Mouse (Mus musculus) forebrain, embryonic 14.5 days (tissue): ENCODE measurements at regions not wholly inside any gene's neighbourhood (a gene's known extent, or its start where the extent isn't known, plus 50 kb on each side); places are given as distances from the start of the nearest gene placed in this dataset.

Source experiments
- ATAC-seq: fragments of 200-750 bp; cut with Nextera tagmentation; 2 replicates; pipeline ENCODE4 v1.8.0; 2017; ENCODE audit warnings: mild to moderate bottlenecking, moderate library complexity
- DNase-seq: peaks from one replicate; pipeline ENCODE4 v3.0.0-alpha.2; 2015; ENCODE audit warnings: low spot score
- H3K27ac ChIP-seq: fragments of 300-500 bp; sonication (generic); 2 replicates; pipeline ENCODE4 v1.5.1; 2014; ENCODE audit warnings: low read depth, mild to moderate bottlenecking, control low read depth, low read length, moderate library complexity
- H3K27me3 ChIP-seq: fragments of 300-500 bp; sonication (generic); replicated peaks from 2 replicates; pipeline ENCODE4 v1.6.1; 2014; ENCODE audit warnings: low read length, control low read depth, mixed read lengths; ENCODE audit not compliant: control insufficient read depth, insufficient read depth
- H3K36me3 ChIP-seq: fragments of 300-500 bp; sonication (generic); 2 replicates; pipeline ENCODE4 v1.6.1; 2014; ENCODE audit warnings: low read length, control low read depth; ENCODE audit not compliant: control insufficient read depth, insufficient read depth
- H3K4me1 ChIP-seq: fragments of 300-500 bp; sonication (generic); 2 replicates; pipeline ENCODE4 v1.6.1; 2014; ENCODE audit warnings: antibody characterized with exemption, low read length, control low read depth; ENCODE audit not compliant: control insufficient read depth, insufficient read depth
- H3K4me2 ChIP-seq: fragments of 300-500 bp; sonication (generic); 2 replicates; pipeline ENCODE4 v1.6.1; 2014; ENCODE audit warnings: mild to moderate bottlenecking, control low read depth, low read length
- H3K4me3 ChIP-seq: fragments of 300-500 bp; sonication (generic); 2 replicates; pipeline ENCODE4 v1.5.1; 2014; ENCODE audit warnings: low read depth, low read length, control low read depth
- H3K9ac ChIP-seq: fragments of 300-500 bp; sonication (generic); 2 replicates; pipeline ENCODE4 v1.6.1; 2014; ENCODE audit warnings: mild to moderate bottlenecking, low read length, control low read depth, moderate library complexity
- H3K9me3 ChIP-seq: fragments of 300-500 bp; sonication (generic); replicated peaks from 2 replicates; pipeline ENCODE4 v1.6.1; 2016; ENCODE audit warnings: low read length, control low read depth, mixed read lengths; ENCODE audit not compliant: control insufficient read depth
- WGBS: fragments of 180-500 bp; shearing (Covaris S2); extraction: QIAGEN DNeasy Blood & Tissue Kit; methylation state at CpG from one replicate; pipeline ENCODE4 v1.1.7; 2014; 5-methylcytosine and 5-hydroxymethylcytosine counted together

GRCm38 (mm10) chr16:93123707-93124106 is 297.8 kb upstream of the Runx1 start:
- Histone ChIP-seq H3K9me3 (no peaks in the 10 kb centered on the region), H3K4me1 (no peaks in the 10 kb centered on the region), H3K36me3 (no peaks in the 10 kb centered on the region), H3K27me3 (no peaks in the 10 kb centered on the region), H3K4me2 (no peak overlapping the region), H3K9ac (no peak overlapping the region), H3K27ac (no peak overlapping the region), H3K4me3 (no peak overlapping the region)
- no peak for ATAC-seq
- 85% methylated on average over 8 of the region's 8 CpGs for WGBS
- no peak for DNase-seq

GRCm38 (mm10) chr16:93116111-93116969 is 290.4 kb upstream of the Runx1 start:
- Histone ChIP-seq H3K36me3 (no peaks in the 10 kb centered on the region), H3K4me2 (no peak overlapping the region), H3K27ac (no peak overlapping the region), H3K4me3 (no peak overlapping the region), H3K27me3 (no peaks in the 10 kb centered on the region), H3K9me3 (no peaks in the 10 kb centered on the region), H3K9ac (no peak overlapping the region), H3K4me1 (no peaks in the 10 kb centered on the region)
- DNase-seq (peak; percentile 38), ATAC-seq (peak; percentile 58)
- WGBS: 29% methylated on average over 16 of the region's 16 CpGs

GRCm38 (mm10) chr16:93110912-93111311 is 285.0 kb upstream of the Runx1 start:
- Histone ChIP-seq H3K4me1 (no peaks in the 10 kb centered on the region), H3K27me3 (no peaks in the 10 kb centered on the region), H3K36me3 (no peaks in the 10 kb centered on the region), H3K27ac (no peak overlapping the region), H3K9ac (no peak overlapping the region), H3K4me3 (no peak overlapping the region), H3K9me3 (no peaks in the 10 kb centered on the region), H3K4me2 (no peak overlapping the region)
- DNase-seq: no peak
- ATAC-seq: no peak
- 56% methylated on average over 3 of the region's 3 CpGs for WGBS

GRCm38 (mm10) chr16:93110451-93110850 is 284.5 kb upstream of the Runx1 start:
- 85% methylated on average over 6 of the region's 6 CpGs for WGBS
- no peak overlapping the region for H3K9ac ChIP-seq
- no peaks in the 10 kb centered on the region for H3K36me3 ChIP-seq
- no peak for ATAC-seq
- H3K4me1 ChIP-seq: no peaks in the 10 kb centered on the region
- H3K27ac ChIP-seq: no peak overlapping the region
- no peak for DNase-seq
- H3K4me3 ChIP-seq: no peak overlapping the region
- no peaks in the 10 kb centered on the region for H3K27me3 ChIP-seq
- H3K4me2 ChIP-seq: no peak overlapping the region
- H3K9me3 ChIP-seq: no peaks in the 10 kb centered on the region

GRCm38 (mm10) chr16:93109683-93110407 is 283.9 kb upstream of the Runx1 start:
- no peak for ATAC-seq
- no peak for DNase-seq
- H3K36me3 ChIP-seq: no peaks in the 10 kb centered on the region

GRCm38 (mm10) chr16:93107524-93107845 is 281.5 kb upstream of the Runx1 start:
- H3K4me3 ChIP-seq: no peak overlapping the region
- H3K27me3 ChIP-seq: no peaks in the 10 kb centered on the region
- no peaks in the 10 kb centered on the region for H3K36me3 ChIP-seq
- no peak for DNase-seq
- H3K9me3 ChIP-seq: no peaks in the 10 kb centered on the region
- H3K9ac ChIP-seq: no peak overlapping the region
- H3K4me1 ChIP-seq: no peaks in the 10 kb centered on the region
- no peak for ATAC-seq
- WGBS: 79% methylated on average over 5 of the region's 5 CpGs
- no peak overlapping the region for H3K27ac ChIP-seq
- H3K4me2 ChIP-seq: no peak overlapping the region

More at GRCm38 (mm10) chr16:93109683-93110407, 283.9 kb upstream of the Runx1 start:
- H3K4me1 ChIP-seq: no peaks in the 10 kb centered on the region
- H3K9me3 ChIP-seq: no peaks in the 10 kb centered on the region
- WGBS: 90% methylated on average over 12 of the region's 12 CpGs
- H3K4me3 ChIP-seq: no peak overlapping the region
- no peaks in the 10 kb centered on the region for H3K27me3 ChIP-seq
- H3K27ac ChIP-seq: no peak overlapping the region
- H3K9ac ChIP-seq: no peak overlapping the region
- no peak overlapping the region for H3K4me2 ChIP-seq

- Histone ChIP-seq H3K27ac (no peak overlapping the region), H3K4me1 (no peaks in the 10 kb centered on the region), H3K4me2 (no peak overlapping the region), H3K27me3 (no peaks in the 10 kb centered on the region), H3K4me3 (no peak overlapping the region), H3K9ac (no peak overlapping the region), H3K36me3 (no peaks in the 10 kb centered on the region), H3K9me3 (no peaks in the 10 kb centered on the region)
- WGBS: 81% methylated on average over 13 of the region's 13 CpGs
- no peak for DNase-seq
- no peak for ATAC-seq
These were observed 281.0 kb upstream of the Runx1 start for GRCm38 (mm10) chr16:93106811-93107523.

- Histone ChIP-seq H3K4me1 (no peaks in the 10 kb centered on the region), H3K4me3 (no peak overlapping the region), H3K27ac (no peak overlapping the region), H3K9me3 (no peaks in the 10 kb centered on the region), H3K4me2 (no peak overlapping the region), H3K9ac (no peak overlapping the region), H3K27me3 (no peaks in the 10 kb centered on the region), H3K36me3 (no peaks in the 10 kb centered on the region)
- ATAC-seq: no peak
- 49% methylated on average over 3 of the region's 3 CpGs for WGBS
- no peak for DNase-seq
These were observed 276.2 kb upstream of the Runx1 start for GRCm38 (mm10) chr16:93102174-93102573.
